Mouse (Mus musculus) right cerebral cortex, postnatal 25 days (tissue): ENCODE results near the gene Ubac2.

Experiments
- DNase-seq: peaks from one replicate; pipeline ENCODE4 v3.0.0; 2022

Ubac2 gene

DNA sequence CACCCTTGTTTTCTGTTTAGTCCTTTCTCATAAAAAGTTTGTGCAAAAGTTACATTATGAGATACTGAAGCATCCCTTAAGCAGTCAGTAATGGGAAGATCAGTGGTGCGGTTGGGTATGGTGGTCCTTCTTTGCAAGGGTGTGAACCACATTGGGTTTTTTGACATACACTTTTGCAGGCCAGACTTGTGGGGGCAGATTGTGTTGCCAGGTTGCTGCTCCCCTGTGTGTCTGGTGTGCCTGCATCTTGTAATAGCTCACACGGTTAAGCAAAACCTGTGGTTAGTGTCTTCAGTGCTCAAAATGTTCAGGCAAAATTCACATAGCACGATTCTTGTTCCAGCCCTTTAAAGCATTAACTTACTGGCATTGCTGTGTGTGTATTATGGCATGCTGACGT lies 16.9 kb downstream of the Ubac2 start:
- no peak for DNase-seq

DNA sequence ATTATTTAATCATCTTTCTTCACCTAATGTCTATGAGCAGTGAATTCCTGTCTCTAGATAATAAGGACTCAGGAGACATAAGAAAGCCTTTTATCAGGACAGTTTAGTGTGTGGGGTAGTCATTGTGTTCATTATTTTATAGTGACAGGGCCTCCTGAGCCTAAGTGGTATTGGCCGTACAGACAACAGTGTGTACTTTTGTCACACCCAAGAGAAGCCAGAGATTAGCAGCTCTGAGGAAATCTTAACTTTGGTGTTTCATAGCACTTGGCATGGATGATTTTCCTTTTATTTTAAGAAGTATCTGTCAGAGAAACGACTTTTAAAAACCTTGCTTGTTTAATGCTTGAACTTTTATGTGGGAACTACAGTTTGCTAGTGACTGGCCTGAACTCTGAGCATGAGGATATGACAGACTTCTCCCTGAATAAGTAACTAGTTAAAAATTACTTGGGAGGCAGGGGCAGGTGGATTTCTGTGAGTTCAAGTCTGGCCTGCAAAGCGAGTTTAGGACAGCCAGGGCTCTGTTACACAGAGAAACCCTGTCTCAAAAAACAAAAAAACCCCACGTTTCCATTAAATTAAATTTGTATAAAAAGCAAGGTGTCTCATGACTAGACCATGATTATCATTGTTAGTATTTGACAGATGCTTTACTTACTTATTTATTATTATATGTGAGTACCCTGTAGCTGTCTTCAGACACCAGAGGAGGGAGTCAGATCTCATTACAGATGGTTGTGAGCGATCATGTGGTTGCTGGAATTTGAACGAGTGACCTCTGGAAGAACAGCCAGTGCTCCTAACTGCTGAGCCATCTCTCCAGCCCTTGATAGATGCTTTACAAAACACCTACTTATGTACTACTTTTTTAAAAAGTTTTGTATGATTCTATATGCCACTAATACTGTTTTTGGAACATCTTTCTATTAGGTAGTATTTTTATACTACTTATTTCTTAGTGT lies 18.0 kb downstream of the Ubac2 start:
- no peak for DNase-seq

DNA sequence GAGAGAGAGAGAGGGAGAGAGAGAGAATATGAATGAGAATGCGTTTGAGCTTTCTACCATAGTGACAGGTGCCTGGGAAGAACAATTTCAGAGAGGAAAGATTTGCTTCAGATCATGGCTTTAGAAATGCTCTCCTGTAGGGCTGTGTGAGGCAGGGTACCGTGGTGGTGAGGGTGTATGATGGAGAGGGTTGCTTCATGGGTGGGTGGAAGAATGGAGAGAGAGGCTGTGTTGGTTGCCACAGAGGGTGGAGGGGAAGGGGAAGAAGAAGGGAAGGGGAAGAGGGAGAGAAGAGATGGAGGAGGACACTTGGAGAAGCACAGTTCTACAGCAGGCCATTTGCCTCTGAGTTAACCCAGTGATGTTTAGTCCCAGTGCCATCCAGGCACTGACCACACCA lies 19.4 kb downstream of the Ubac2 start:
- no peak for DNase-seq

DNA sequence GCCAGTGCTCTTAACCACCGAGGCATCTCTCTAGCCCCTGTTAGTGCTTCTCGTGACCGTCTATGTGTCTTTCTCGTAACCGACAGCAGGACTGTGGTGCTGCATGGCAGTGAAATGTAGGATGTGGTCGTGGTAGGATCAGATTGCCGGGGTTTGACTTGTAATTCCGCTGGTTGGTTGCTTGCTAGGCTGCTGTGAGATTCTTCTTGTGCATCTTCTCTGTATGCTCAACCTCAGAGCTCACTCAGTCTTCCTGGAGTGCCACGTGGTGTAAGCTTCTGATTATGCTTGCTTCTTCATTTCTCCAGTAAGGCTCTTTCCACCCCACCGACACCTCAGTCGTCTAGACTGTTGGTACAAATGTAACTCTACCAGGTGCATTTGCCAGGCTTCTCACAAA lies 20.1 kb downstream of the Ubac2 start:
- DNase-seq = no peak

DNA sequence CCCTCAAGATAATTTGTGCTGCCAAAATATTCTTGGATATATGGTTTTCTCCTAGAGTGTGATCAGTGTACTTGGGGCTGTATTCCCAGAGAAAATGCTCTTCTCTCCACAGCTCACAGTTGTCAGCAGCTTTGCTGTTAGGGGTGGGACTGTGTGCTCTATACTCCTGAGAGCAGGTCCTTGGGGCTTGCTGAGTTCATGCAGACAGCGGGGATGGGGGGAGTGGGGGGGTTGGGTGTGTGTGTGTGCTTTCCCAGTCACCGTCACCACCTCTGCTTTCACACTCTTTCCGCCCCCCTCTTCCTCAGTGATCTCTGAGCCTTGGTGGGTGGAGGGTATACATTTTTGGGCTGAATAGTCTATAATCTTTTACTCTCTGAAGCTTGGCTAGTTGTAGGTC lies 20.7 kb downstream of the Ubac2 start:
- DNase-seq = no peak

DNA sequence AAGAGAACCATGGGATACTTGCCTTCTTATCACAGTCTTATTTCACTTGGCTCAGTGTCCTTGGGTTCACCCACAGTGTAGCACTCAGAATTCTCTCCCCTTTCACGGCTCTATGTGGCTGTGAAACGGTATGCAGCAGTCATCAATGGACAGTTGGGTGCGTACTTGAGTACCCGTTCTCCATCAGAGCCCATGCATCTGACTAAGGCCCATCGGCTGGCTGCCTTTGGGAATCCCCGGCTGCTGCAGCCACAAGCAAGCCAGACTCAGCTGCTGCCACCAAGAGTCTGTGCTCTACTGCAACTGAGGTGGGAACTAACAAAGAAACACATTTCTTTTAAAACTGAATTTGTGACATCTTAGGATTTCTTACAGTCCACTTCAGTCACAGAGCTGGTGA lies 23.1 kb downstream of the Ubac2 start:
- DNase-seq = no peak

DNA sequence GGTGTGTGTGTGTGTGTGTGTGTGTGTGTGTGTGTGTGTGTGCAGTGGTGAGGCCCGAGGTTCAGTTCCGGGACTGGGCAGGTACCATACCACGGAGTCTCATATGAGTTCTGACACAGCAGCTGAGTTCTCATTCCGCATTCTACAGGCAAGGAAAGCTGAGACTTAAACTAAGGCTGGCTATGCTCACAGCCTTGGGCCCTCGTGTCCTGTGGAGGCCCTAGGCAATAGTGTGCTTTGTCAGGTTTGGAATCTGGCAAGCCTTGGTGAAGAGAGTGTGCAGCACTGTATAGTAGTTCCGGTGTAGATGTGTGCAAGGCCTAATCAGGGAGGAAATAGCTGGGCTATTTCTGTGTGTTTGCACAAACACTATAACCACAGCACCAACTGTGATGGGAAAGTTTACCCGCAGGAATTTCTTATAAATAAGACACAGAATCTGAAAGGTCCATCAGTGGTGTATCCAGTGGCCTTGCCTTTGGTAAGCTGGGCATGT lies 25.0 kb downstream of the Ubac2 start:
- no peak for DNase-seq

DNA sequence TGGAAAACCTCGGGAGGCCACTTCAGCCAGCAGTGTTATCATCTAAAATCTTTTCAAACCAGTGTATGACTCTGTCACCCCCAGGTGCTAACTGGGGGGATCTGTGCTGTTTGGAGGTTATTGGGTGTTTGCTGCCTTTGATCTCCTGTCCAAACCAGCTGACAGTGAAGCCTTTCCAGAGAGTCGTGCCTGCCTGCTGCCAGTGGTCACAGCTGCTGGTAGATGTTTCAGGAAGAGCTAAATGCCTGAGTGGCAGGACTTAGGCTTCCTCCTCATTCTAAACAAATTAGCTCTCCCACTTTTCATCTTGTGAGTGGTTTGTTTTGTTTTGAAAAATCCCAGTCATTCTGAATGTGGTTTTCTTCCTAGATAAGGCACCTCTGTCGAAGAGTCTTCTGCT lies 26.3 kb downstream of the Ubac2 start:
- no peak for DNase-seq

DNA sequence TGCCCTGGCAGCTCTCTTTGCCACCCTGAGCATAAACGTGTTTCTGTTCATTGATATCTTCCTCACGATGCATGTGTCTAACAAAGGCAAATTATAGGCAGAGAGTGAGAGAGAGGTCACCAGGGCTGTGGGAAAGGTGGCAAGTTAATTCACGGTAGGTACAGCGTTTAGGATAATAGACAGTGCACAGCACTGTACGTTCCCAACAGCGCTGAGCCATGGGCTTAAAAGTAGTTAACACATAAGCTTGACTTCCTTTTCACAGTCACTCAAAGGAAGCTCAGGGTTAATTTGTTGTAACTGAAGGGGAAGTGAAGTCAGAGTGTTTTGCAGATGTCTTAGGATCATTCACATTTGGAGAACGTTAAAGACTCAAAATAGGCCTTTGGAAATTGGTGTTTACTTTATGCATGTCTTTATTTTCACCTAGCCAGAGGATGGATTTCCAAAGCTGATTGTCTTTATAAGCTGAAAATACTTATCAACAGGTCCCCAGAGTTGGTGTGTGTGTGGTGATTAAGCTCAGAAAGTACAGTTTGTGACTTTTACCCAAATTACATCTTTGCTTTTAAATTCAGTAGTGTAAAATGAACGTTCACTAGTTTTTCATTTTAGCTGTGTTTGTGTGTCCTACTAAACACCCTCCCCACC lies 28.0 kb downstream of the Ubac2 start:
- no peak for DNase-seq

DNA sequence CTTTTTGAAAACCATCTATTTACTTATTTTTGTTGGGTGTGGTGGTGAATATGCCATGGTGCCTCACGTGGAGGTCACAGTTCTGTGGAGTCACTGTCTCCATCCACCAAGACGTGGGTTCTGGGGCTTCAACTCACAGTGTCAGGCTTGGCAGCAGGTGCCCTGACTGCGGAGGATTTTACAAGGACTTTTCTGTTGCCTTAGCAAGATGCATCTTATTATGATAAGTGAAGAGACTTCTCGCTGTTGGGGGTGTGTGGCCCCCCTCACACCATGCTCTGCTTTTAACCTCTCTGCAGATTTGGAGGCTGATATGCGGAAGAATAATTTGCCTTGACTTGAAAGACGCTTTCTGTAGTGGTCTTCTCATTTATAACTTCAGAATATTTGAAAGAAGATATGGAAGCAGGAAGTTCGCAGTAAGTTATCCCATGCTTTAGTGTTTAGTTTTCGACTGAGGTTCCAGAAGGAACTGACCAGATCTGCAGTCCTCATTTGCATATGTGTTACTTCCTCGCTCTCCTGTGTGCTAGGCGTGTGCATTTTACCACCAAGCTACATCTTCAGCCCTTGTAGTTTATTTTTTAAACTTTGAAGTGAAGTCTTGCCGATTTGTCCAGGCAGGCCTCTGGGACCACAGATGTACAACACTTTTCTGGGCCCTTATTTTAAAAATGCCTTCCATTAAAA lies 28.7 kb downstream of the Ubac2 start:
- no peak for DNase-seq

DNA sequence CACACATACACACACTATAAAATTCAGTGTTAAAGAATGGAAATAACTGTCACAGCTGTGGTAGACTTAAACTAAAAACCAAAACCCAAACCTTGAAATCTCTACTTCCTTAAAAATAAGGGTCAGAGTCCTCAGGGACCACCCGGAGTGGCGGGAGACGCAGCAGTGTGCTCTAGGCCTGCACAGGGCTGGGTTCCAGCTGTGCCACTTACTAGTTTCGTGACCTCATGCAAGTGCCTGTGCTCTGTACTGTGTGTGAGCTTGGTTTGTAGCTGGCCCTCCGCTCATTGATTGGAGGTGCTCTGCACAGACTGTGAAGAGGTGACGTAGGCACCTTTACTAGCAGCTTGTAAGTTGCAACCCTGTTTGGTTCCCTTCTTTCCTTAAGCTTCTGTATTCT lies 31.4 kb downstream of the Ubac2 start:
- no peak for DNase-seq

DNA sequence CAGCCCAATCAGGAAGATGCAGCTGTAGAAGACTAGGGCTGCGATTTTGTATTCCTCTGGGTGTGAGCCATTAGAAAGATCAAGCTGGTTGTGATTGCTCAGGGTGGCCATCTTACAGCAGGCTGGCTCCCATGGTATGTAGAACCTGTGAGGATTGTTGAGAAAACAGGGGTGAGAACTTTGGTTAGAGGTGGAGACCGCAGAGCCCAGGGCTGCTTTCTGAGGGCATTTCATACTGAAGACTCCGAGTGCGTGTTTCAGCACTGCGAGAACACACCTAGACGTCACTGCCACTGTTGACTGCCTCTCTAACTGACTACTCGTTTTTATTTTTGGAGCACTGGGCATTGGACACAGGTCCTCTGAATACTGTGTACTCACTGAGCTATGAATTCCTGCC lies 34.1 kb downstream of the Ubac2 start:
- DNase-seq = no peak

DNA sequence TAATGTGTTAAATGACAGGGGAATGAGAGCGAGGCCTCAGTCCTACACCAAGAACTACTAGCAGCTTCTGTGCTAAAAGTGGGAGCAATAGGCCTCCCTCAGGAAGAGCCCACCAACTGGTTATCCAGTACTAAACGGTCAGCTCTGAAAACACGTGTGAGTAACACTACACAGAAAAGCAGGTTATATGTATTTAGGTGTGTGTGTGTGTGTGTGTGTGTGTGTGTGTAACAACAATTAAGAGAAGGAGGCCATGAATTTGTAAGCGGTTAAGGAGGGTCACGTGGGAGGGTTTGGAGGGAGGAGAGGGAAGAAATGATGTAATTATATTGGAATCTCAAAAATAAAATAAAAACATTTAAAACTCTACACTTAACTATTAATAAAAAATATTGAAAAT lies 36.7 kb downstream of the Ubac2 start:
- DNase-seq = no peak

DNA sequence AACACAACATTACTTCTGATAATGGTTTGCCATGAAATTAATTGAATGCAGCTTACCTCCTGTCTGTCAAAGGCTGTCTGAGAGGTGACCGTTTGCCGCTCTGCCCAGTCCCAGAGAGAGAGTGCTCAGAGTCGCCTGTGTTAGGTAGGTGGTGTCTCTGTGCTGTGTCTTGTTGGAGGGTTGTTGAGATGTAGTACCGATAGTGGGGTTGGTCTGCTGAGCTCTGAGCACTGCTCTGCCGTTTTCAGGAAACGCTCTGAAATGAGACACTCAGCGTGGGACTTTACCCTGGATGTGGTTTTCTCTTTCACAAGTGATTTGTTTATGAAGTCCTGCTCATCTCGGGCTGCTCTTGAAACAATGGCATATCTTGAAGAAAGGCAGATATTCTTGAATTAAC lies 37.2 kb downstream of the Ubac2 start, which contains the start of gene Gpr18:
Gene Gpr18 (minus strand): TSS at position 161 of the 400 bp plus-strand sequence.
- DNase-seq = no peak

DNA sequence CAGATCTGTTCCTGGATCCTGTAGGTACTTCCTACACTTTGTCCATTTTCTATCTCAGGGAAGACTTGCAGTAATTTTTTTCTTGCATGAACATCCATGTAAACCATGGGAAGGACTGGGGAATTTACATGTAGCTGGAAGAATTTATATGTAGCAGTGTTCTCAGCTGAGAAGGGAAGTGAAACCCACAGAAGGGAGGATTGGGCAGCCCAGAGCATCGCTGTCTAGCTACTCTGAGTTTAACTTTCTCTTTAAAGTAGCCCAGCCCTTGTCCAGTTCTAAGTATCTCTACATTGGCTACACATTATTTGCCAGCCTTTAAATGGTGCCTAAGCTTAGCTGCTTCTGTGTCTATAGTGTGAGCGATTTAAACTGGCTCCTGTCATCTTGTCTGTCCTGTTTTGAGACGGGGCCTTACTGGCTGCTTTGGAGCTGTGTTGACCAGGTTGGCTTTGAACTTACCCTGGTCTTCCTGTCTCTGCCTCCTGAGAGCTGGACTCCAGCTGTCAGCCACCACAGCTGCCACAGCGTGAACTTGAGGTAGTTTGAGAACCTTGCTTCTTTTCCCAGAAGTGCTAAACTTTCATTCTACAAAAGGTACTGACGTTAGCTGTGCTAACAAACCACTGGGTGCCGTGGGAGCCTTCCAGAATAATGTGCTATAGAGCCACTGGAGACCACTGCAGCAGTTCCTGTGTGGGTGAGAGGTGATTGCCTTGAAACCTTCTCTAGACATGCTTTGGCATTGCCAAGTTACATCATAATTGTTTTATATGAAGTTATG lies 38.1 kb downstream of the Ubac2 start:
- DNase-seq = no peak

DNA sequence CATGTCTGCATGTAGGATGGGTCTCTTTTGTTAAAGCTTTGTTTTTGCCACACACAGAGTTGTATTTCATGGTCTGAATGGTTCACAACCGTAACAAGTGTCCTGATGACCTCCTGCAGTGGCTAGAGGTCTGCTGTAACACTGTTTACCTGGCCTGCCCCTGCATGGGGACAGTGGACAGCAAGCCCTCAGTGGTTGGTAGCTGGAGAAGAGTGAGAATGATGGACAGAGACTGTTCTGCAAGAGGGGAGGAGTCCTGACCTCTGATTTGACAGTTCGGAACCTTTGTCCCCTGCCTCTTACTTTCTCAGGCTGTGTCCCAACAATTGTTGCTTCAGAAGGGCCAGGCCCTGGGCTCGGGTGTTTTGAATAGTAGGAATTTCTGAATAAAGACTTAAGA lies 39.8 kb downstream of the Ubac2 start:
- no peak for DNase-seq

DNA sequence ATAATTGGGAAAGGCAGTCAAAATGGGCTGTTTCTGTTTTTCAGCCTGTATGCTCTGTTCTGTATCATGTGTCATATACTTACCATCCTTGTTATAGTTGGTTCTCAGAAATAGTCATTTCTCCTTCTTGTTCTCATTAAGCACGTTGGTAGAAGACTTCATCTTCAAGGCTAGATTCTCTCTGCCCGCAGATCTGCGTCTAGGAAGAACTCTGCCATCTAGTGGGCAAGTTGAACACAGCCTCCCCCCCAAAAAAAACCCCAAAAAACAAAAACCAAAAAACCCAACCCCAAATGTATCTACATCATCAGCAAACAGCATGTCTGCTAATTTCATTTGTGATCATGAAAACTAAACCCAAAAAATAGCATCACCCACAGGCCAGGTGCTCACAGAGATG lies 41.3 kb downstream of the Ubac2 start:
- DNase-seq = no peak

DNA sequence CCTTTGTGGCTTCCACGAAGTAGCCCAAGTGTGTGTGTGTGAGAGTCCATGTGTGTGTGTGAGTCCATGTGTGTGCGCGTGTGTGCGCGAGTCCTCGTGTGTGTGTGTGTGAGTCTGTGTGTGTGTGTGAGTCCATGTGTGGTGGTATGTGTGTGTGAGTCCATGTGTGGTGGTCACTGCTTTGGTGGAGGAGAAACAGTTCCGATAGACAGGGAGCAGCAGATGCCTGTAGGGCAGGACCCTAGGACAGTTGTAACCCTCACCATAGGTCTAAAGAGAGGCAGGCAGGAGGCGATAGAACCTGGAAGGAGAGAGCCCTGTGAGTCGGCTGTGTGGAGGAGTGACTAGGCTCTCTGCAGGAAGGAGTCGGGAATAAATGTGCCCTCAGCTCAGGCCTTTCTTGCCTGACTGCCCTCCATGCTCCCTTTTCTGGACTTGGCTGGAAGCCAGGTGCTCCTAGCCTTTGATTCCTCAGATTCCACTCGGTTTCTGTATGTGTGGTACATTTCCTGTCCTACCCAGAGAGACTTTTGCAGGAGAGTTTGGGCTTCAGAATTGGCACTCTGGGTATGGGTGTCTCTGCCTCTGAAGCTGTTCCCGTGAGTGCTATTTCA lies 42.2 kb downstream of the Ubac2 start:
- DNase-seq = no peak

DNA sequence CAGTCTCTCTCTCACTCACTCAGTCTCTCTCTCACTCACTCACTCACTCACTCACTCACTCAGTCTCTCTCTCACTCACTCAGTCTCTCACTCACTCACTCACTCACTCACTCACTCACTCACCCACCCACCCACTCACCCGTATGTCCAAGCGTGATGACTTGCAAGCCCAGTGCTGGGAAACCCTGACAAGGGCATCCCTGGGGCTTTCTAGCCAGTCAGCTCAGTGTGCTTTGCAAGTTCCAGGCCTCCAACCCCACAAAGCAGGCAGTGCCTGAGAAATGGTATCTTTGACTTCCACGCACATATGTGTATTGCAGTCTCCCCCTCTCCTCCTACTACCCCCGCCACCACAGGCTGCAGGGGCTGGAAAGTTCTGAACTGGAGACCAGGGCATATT lies 43.6 kb downstream of the Ubac2 start:
- no peak for DNase-seq

DNA sequence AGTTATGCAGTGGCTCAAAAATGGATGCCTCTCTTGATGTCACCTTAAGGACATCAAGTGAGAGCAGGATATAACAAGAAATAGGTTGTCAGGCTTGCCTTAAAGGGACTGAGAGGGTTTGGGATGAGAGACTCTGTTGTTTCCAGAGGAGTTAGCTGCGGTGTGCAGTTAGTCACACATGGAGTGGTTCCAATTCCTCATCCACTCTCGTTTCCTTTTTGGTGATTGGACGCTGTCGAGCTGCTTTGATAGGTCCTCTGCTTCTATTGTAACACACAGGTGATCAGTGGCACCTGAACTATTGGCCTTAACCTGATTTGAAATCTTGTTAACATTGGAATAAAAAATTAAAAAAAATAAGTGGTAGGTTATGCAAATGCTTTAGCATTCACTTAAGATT lies 44.3 kb downstream of the Ubac2 start:
- DNase-seq = no peak

DNA sequence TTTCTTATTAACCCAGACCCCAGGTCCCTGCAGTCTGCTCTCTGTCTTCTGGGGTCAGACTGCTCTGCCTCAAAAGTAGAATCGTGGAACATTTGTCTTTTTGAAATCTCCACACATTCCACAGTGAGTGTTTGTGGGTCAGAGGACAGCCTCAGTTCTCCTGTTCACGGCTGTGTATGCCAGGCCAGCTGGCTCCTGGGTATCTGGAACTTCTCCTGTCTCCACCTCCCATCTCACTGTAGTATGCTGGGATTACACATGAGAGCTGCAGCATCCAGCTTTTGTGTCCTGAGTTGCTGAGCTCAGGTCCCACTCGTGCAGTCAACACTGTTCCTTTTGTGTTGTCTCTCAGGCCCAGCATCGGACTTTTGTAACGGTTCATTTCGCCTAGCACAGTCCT lies 46.5 kb downstream of the Ubac2 start:
- DNase-seq = no peak

DNA sequence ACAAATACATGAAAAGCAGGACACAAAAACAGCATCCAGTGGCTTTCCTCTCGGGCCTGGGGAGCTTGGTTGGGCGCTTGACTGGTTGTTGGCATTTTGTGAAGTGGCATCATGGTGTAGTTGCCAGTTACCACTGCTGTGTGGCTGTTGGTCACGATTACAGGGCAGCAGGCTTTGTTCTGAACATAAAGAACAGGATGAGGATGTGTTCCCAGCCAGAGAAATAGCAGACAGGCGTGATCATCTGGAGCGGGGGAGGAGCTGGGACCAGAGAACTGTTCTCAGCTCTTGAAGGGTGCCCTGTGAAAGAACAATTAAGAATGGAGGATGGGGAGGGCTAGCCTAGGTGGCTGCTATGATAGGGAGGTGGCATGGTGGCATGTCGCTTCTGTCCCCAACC lies 48.5 kb downstream of the Ubac2 start:
- no peak for DNase-seq
